Mouse (Mus musculus) activated CD4-positive, CD25-positive, alpha-beta regulatory T cell, adult 9 weeks (primary cell): ENCODE measurements around the gene Wdr37. TPM values are rescaled to one million over a fixed set of nuclear protein-coding genes. Genes with fewer than 3 reads are reported as not detected.

ENCODE experiments used
- polyA plus RNA-seq: library from polyadenylated mRNA; unstranded; fragments of 100-300 nt; shearing (Covaris generic); gene quantifications from one replicate; pipeline ENCODE4 v1.2.1, GENCODE M21; 2017

Wdr37 gene
- polyA plus RNA-seq, result 47.7 TPM

GRCm38 (mm10) chr13:8871314-8871962 lies at the start of gene Wdr37:
Gene Wdr37, minus strand, starts transcription at chr13:8871909.

GRCm38 (mm10) chr13:8885445-8886184 lies 13.9 kb upstream of the Wdr37 start, which contains the start of gene Idi1:
Gene Idi1, plus strand, starts transcription at chr13:8885501.

Other genes starting within 250 kb of the Wdr37 start
- 44.3 TPM for gene Idi1, start 13.6 kb upstream of the Wdr37 start, polyA plus RNA-seq
- not detected for gene Gm9745, start 76.3 kb upstream of the Wdr37 start, polyA plus RNA-seq
- not detected for gene Idi2, start 81.0 kb upstream of the Wdr37 start, polyA plus RNA-seq
- 107 TPM for gene Gtpbp4, start 124.2 kb upstream of the Wdr37 start, polyA plus RNA-seq
- 14.3 TPM for gene Larp4b, start 222.0 kb upstream of the Wdr37 start, polyA plus RNA-seq